Mouse (Mus musculus) erythroblast, embryonic 14.5 days (primary cell): ENCODE results near the gene Podn. TPM values are rescaled to one million over a fixed set of nuclear protein-coding genes. Genes with fewer than 3 reads are reported as not detected.

Experiments used
- H3K27me3 ChIP-seq: 2 replicates; pipeline ENCODE4 v1.6.1; 2012; ENCODE audit warnings: inconsistent platforms; ENCODE audit not compliant: control insufficient read depth
- H3K36me3 ChIP-seq: 2 replicates; pipeline ENCODE4 v1.6.1; 2012; ENCODE audit warnings: mild to moderate bottlenecking, inconsistent platforms; ENCODE audit not compliant: control insufficient read depth
- H3K4me1 ChIP-seq: 2 replicates; pipeline ENCODE4 v1.6.1; 2012; ENCODE audit warnings: inconsistent platforms; ENCODE audit not compliant: control insufficient read depth
- H3K4me3 ChIP-seq: replicated peaks from 2 replicates; pipeline ENCODE3; 2012; ENCODE audit warnings: moderate library complexity, mild to moderate bottlenecking, inconsistent platforms
- H3K9me3 ChIP-seq: 2 replicates; pipeline ENCODE4 v1.6.1; 2012; ENCODE audit warnings: low read length, inconsistent platforms, mixed read lengths; ENCODE audit not compliant: control insufficient read depth
- GATA1 ChIP-seq: IDR thresholded peaks from 2 replicates; pipeline ENCODE4 v1.6.1; 2012; ENCODE audit warnings: low read length, inconsistent platforms, mixed read lengths
- TAL1 ChIP-seq: IDR thresholded peaks from 3 replicates; pipeline ENCODE4 v1.6.1; 2012; ENCODE audit warnings: low read length, inconsistent platforms, mixed read lengths
- polyA plus RNA-seq: library from polyadenylated mRNA; stranded (reverse); fragments of >175 nt; gene quantifications from 2 replicates; pipeline ENCODE4 v1.2.3, GENCODE M21; 2012

Podn gene
- polyA plus RNA-seq, 1 experiment = 0.23 TPM

- no peaks in the 10 kb centered on the region for H3K4me1 ChIP-seq
- H3K36me3 ChIP-seq = no peaks in the 10 kb centered on the region
- TF ChIP-seq TAL1 (no peak), GATA1 (no peak)
- H3K4me3 ChIP-seq = no peak overlapping the region
- H3K27me3 ChIP-seq = peaks cover 14% of the 10 kb centered on the region
- H3K9me3 ChIP-seq = no peaks in the 10 kb centered on the region
Measured at GRCm38 (mm10) chr4:107985812-107986211, 110.4 kb downstream of the Podn start.

DNA sequence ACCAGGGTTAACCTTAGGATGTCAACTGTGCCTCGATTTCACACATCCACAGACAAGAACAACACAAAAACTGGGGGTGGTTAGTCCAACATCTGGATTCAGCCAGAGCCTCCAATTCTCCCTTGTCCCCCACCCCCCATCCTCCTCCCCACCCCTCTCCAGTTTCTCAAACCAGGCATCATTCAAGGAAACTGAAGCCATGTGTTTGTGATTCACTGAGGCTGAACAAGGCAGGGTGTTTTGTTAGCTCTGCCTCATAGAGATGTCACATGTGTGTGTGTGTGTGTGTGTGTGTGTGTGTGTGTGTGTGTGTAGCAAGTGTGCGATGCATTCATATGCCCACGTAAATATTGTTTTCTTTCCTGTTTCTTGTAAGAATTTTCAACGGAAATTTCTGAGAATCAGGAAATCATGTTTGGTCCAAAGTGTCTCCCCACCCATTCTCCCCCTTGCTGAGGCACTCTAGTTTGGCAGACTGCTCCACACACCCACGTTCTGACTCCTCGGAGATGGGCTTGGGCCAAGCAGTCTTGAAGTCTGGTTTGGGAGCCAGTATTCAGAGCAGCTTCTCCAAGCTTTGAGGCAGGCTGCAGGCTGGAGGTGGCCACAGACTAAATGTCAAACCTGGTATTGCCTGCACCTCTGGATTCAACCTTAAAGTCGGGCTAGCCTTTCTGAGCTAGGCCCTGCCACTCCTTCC lies 111.8 kb downstream of the Podn start:
- Histone ChIP-seq H3K9me3 (no peaks in the 10 kb centered on the region), H3K36me3 (no peaks in the 10 kb centered on the region), H3K4me1 (no peaks in the 10 kb centered on the region), H3K27me3 (peaks cover 7% of the 10 kb centered on the region), H3K4me3 (no peak overlapping the region)
- TF ChIP-seq GATA1 (no peak), TAL1 (no peak)

DNA sequence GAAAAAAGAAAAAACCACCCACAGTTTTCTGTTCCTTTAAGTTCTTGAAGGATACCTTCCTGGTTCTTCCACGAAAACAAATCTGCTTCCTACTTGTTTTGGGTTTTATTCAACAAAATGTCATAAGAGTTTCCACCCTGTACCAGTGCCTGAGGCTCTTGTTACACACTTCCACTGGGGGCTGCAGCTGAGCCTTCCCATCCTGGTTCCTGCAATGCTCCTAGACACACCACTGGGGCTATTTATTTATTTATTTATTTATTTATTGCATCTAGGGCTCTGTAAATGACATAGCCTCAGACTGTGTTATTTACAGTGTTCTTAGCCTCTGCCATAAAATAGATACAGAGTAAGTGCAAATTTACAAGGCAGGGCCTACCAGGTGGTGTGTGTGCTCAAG lies 112.5 kb downstream of the Podn start:
- Histone ChIP-seq H3K4me1 (no peaks in the 10 kb centered on the region), H3K9me3 (no peaks in the 10 kb centered on the region), H3K27me3 (no peaks in the 10 kb centered on the region; the same call in 1 of the 2 replicates), H3K4me3 (no peak overlapping the region), H3K36me3 (no peaks in the 10 kb centered on the region)
- no peak for TF ChIP-seq GATA1
- no peak for TF ChIP-seq TAL1

- TF ChIP-seq GATA1 = no peak
- no peak for TF ChIP-seq TAL1
- H3K27me3 ChIP-seq = no peaks in the 10 kb centered on the region
- no peaks in the 10 kb centered on the region for H3K4me1 ChIP-seq
- no peaks in the 10 kb centered on the region for H3K36me3 ChIP-seq
- H3K4me3 ChIP-seq = no peak overlapping the region
- H3K9me3 ChIP-seq = no peaks in the 10 kb centered on the region
Measured at GRCm38 (mm10) chr4:107980002-107980600, 116.1 kb downstream of the Podn start.

GRCm38 (mm10) chr4:107979530-107979929 lies 116.7 kb downstream of the Podn start:
- no peaks in the 10 kb centered on the region for H3K9me3 ChIP-seq
- H3K4me1 ChIP-seq = no peaks in the 10 kb centered on the region
- no peaks in the 10 kb centered on the region for H3K36me3 ChIP-seq
- H3K4me3 ChIP-seq = no peak overlapping the region
- H3K27me3 ChIP-seq = no peaks in the 10 kb centered on the region
- TF ChIP-seq GATA1 (no peak), TAL1 (no peak)

DNA sequence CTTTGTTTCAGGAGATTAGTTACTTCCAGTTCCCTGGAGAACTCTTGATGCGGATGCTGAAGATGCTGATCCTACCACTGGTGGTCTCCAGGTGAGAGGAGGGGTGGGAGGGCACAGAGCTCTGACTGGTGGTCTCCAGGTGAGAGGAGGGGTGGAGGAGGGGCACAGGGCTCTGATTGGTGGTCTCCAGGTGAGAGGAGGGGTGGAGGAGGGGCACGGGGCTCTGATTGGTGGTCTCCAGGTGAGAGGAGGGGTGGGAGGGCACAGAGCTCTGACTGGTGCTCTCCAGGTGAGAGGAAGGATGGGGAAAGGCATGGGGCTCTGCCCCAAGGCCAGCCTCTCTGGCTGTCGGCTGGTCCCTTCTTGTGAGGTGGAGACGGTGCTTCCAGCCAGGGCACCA lies 118.7 kb downstream of the Podn start:
- Histone ChIP-seq H3K4me3 (no peak overlapping the region), H3K9me3 (no peaks in the 10 kb centered on the region), H3K27me3 (no peaks in the 10 kb centered on the region), H3K4me1 (no peaks in the 10 kb centered on the region), H3K36me3 (no peaks in the 10 kb centered on the region)
- TF ChIP-seq TAL1 (no peak), GATA1 (no peak)

DNA sequence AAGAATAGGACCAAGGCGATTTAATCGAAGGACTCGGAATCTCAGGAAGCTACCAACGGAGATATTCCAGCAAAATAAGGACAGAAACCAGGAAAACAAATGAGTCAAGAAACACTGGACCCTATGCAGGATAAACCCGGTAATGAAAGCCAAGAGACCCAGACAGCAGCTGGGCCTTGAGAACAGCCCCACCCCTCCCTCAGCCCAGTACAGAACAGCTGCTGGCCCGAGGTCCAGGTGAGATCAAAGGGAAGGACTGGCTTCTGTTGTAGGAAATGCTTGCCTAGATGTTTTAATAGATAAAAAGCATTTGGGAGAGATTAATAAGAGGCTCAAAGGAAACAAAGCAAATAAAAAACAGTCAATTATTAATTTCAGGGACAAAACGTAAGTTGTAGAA lies 121.2 kb downstream of the Podn start:
- Histone ChIP-seq H3K27me3 (no peaks in the 10 kb centered on the region), H3K9me3 (no peaks in the 10 kb centered on the region)

DNA sequence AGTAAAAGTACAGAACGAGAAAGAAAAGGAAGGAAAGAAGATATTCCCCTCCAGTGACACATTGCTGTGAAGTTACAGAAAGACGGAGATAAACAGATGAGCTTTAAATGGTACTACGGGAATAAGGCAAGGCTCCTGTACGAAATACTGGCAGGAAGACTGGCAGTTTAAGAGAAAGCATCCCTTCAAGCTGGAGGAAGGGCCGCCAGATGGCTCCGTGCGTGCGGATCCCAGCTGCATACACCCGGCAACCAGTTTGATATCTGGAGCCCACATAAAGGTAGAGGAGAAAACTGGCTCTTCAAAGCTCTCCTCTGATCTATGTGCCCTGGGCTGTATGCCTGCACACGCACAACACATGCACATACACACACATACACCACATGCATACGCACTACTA lies 121.7 kb downstream of the Podn start:
- no peaks in the 10 kb centered on the region for H3K27me3 ChIP-seq
- no peaks in the 10 kb centered on the region for H3K9me3 ChIP-seq
- TF ChIP-seq GATA1 (no peak), TAL1 (no peak)
- no peak overlapping the region for H3K4me3 ChIP-seq
- no peaks in the 10 kb centered on the region for H3K36me3 ChIP-seq
- no peaks in the 10 kb centered on the region for H3K4me1 ChIP-seq

More for the DNA sequence above, 121.2 kb downstream of the Podn start:
- no peaks in the 10 kb centered on the region for H3K36me3 ChIP-seq
- no peaks in the 10 kb centered on the region for H3K4me1 ChIP-seq
- H3K4me3 ChIP-seq = no peak overlapping the region
- TF ChIP-seq GATA1 = no peak
- TF ChIP-seq TAL1 = no peak

GRCm38 (mm10) chr4:107971162-107971561 lies 125.1 kb downstream of the Podn start:
- H3K4me3 ChIP-seq = no peak overlapping the region
- peaks cover 3% of the 10 kb centered on the region; the same call in 1 of the 2 replicates for H3K4me1 ChIP-seq
- H3K36me3 ChIP-seq = no peaks in the 10 kb centered on the region
- H3K9me3 ChIP-seq = no peaks in the 10 kb centered on the region
- no peaks in the 10 kb centered on the region for H3K27me3 ChIP-seq
- TF ChIP-seq TAL1 (no peak), GATA1 (no peak)
